In the genomic region with DNA sequence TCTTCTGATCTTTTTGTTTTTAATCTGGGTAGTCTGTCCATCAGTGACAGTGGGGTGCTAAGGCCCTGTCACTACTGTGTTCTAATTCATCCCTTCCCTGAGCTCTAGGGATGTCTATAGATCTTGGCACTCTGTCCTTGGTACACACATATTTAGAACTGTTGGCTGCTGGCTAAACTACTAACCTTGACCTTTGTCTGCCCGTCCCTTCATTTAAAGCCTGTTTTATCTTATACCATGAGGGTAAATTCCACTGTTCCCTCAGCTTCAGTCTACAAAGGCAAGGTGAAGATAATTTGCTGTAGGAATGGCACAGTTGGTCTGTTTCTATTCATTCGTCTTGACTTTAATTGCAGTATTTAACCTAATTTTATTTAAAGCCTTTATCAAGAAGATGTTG, we compare ENCODE assay signal across 18 mouse cellular contexts. TPM values are rescaled to one million over a fixed set of nuclear protein-coding genes. Genes with fewer than 3 reads are reported as not detected.
"Had no signal": no experiment of that assay in that cellular context is flagged by ENCODE, and none has a peak within 500 bp of the region (broad histone marks: within the 10 kb centered on the region; RNA-seq: fewer than 3 reads in every experiment).

No protein-coding gene starts in this region.

- H3K9me3 ChIP-seq: liver, embryonic 15.5 days; lung, embryonic 15.5 days; midbrain, embryonic 13.5 days; neural tube, embryonic 12.5 days had no signal

- H3K27me3 ChIP-seq: liver, embryonic 15.5 days; lung, embryonic 15.5 days; megakaryocyte, embryonic 14.5 days; midbrain, embryonic 13.5 days; midbrain, embryonic 15.5 days; neural tube, embryonic 12.5 days had no signal

- H3K9ac ChIP-seq: liver, embryonic 15.5 days; liver, postnatal 0 days; lung, embryonic 15.5 days; midbrain, embryonic 13.5 days; midbrain, embryonic 15.5 days; neural tube, embryonic 12.5 days had no signal

- H3K36me3 ChIP-seq: liver, embryonic 15.5 days; lung, embryonic 15.5 days; midbrain, embryonic 13.5 days; midbrain, embryonic 15.5 days; neural tube, embryonic 12.5 days had no signal

- H3K4me3 ChIP-seq: liver, embryonic 15.5 days; lung, embryonic 15.5 days; megakaryocyte, embryonic 14.5 days; midbrain, embryonic 13.5 days; midbrain, embryonic 15.5 days; neural tube, embryonic 12.5 days had no signal

- H3K4me2 ChIP-seq: liver, embryonic 15.5 days; lung, embryonic 15.5 days; midbrain, embryonic 11.5 days; midbrain, embryonic 13.5 days; midbrain, embryonic 15.5 days; neural tube, embryonic 12.5 days had no signal

- ATAC-seq: liver, postnatal 0 days; lung, postnatal 0 days; midbrain, embryonic 13.5 days; midbrain, embryonic 15.5 days had no signal

- DNase-seq: liver, postnatal 0 days; lung, adult 2 months; lung, postnatal 14 days; lung, postnatal 36 days; right cerebral cortex, postnatal 14 days; spleen, adult 18-20 months; thymus, adult 18-20 months; thymus, postnatal 14 days; thymus, postnatal 36 days had no signal

- H3K27ac ChIP-seq: liver, embryonic 15.5 days; lung, embryonic 15.5 days; macrophage; midbrain, embryonic 13.5 days; midbrain, embryonic 15.5 days; neural tube, embryonic 12.5 days had no signal

- H3K4me1 ChIP-seq: liver, embryonic 15.5 days; lung, embryonic 15.5 days; megakaryocyte, embryonic 14.5 days; midbrain, embryonic 13.5 days; midbrain, embryonic 15.5 days; neural tube, embryonic 12.5 days had no signal

RNA-seq across cellular contexts. Expression of gene Fbp2, which starts 26.0 kb away (rescaled TPM):
- polyA plus RNA-seq: macrophage; midbrain, embryonic 13.5 days; neural tube, embryonic 12.5 days had no signal

RNA-seq across cellular contexts. Expression of gene Fbp1, which starts 55.8 kb away (rescaled TPM):
- polyA plus RNA-seq: midbrain, embryonic 11.5 days; midbrain, embryonic 13.5 days had no signal
